ENCODE assay signal across 26 mouse cellular contexts in genomic region chr3:37669100-37669499, GRCm38 (mm10). TPM values are rescaled to one million over a fixed set of nuclear protein-coding genes. Genes with fewer than 3 reads are reported as not detected.
A peak's percentile ranks its signal among the peaks of the same experiment; 100 is the strongest.
DNase-seq lines count a peak whose midpoint lies in the region; TF ChIP-seq lines count a peak whose summit lies in the region.
"Had no signal": no experiment of that assay in that cellular context is flagged by ENCODE, and none has a peak within 500 bp of the region (broad histone marks: within the 10 kb centered on the region; RNA-seq: fewer than 3 reads in every experiment).

No protein-coding gene starts in this region.

- peaks cover 6% of the 10 kb centered on the region for H3K4me1 ChIP-seq in testis, adult 2 months (ENCODE audit: control insufficient read depth, insufficient read depth, low read length)
- H3K4me1 ChIP-seq in ES-E14 (ENCODE audit: control insufficient read depth in 2 of 2, insufficient read depth in 2 of 2, low read length in 2 of 2, poor library complexity in 1 of 2), result peaks cover 9 to 19% of the 10 kb centered on the region in 2 experiments

- H3K27ac ChIP-seq in testis, adult 2 months (ENCODE audit: control insufficient read depth, insufficient read depth, low read depth, low read length), result no peak overlapping the region
- H3K27ac ChIP-seq in ES-E14 (ENCODE audit: insufficient read depth, low read depth, low read length, poor library complexity, severe bottlenecking), result peak overlapping the region; percentile 28; the same call in 1 of the 2 replicates
- H3K27ac ChIP-seq: embryonic facial prominence, embryonic 13.5 days; forebrain, embryonic 12.5 days; forebrain, embryonic 15.5 days; heart, embryonic 15.5 days; hindbrain, embryonic 12.5 days; intestine, embryonic 15.5 days had no signal

- H3K4me3 ChIP-seq in testis, adult 2 months (ENCODE audit: control insufficient read depth, low read depth, low read length), result peak overlapping the region; percentile 62
- H3K4me3 ChIP-seq in ES-E14 (ENCODE audit: insufficient read depth in 1 of 2, low read depth in 1 of 2, low read length in 2 of 2, poor library complexity in 1 of 2, severe bottlenecking in 1 of 2), result peak overlapping the region; percentile 69 to 74
- H3K4me3 ChIP-seq: embryonic facial prominence, embryonic 10.5 days; embryonic facial prominence, embryonic 13.5 days; erythroblast, embryonic 14.5 days; forebrain, embryonic 12.5 days; forebrain, embryonic 15.5 days; heart, embryonic 12.5 days; heart, embryonic 15.5 days; hindbrain, embryonic 12.5 days; intestine, embryonic 15.5 days had no signal

- H3K27me3 ChIP-seq in testis, adult 2 months (ENCODE audit: control insufficient read depth, insufficient read depth, low read length), result no peaks in the 10 kb centered on the region
- H3K27me3 ChIP-seq: forebrain, embryonic 15.5 days; heart, embryonic 15.5 days; intestine, embryonic 15.5 days had no signal

- DNase-seq in testis, postnatal 10 days (ENCODE audit: low spot score), result no peak
- DNase-seq in ES-E14 (ENCODE audit: low read depth, low spot score), result no peak
- DNase-seq in ZHBTc4 (ENCODE audit: low read depth, low spot score), result peak; percentile 64
- DNase-seq in adrenal gland, postnatal 10 days, result no peak
- no peak for DNase-seq in cerebellum, adult 18-20 months
- DNase-seq: adrenal gland, adult 8-10 months; adrenal gland, postnatal 36 days; cerebellum, adult 2 months; cerebellum, postnatal 10 days; cerebellum, postnatal 36 days; embryo, embryonic 11 days; gastrocnemius, postnatal 25 days; heart, adult 18-20 months; heart, postnatal 10 days; heart, postnatal 4 days; kidney, adult 11 months had no signal

- in situ Hi-C loops in ES-E14 (cut with MboI; ENCODE audit: low sequenced_read_pairs in 2 of 2, unreplicated experiment in 2 of 2), result no loop called here

- no peak for TF ChIP-seq CTCF in testis, adult 2 months (IDR thresholded peaks at IDR 0.05; ENCODE audit: control insufficient read depth, insufficient read depth, insufficient replicate concordance, low read depth, low read length)

- TF ChIP-seq POLR2A in testis, adult 2 months (IDR thresholded peaks at IDR 0.05; ENCODE audit: control insufficient read depth, low read depth, low read length), result no peak

- H3K36me3 ChIP-seq in testis, adult 2 months (ENCODE audit: control insufficient read depth, insufficient read depth, low read length), result no peaks in the 10 kb centered on the region
- H3K36me3 ChIP-seq in ES-E14 (ENCODE audit: control insufficient read depth, insufficient read depth, low read length, poor library complexity, severe bottlenecking), result peaks cover 6% of the 10 kb centered on the region; the same call in 1 of the 2 replicates
- H3K36me3 ChIP-seq: embryonic facial prominence, embryonic 13.5 days; forebrain, embryonic 12.5 days; forebrain, embryonic 15.5 days; heart, embryonic 12.5 days; heart, embryonic 15.5 days; hindbrain, embryonic 12.5 days had no signal

- H3K9ac ChIP-seq in ES-E14 (ENCODE audit: insufficient read depth, low read depth, low read length, poor library complexity, severe bottlenecking), result peak overlapping the region; percentile 78
- H3K9ac ChIP-seq: embryonic facial prominence, embryonic 13.5 days; forebrain, embryonic 12.5 days; forebrain, embryonic 15.5 days; heart, embryonic 12.5 days; heart, embryonic 15.5 days; hindbrain, embryonic 12.5 days; intestine, embryonic 15.5 days had no signal

- H3K9me3 ChIP-seq in ES-E14 (ENCODE audit: control insufficient read depth, insufficient read depth, low read depth, low read length), result no peaks in the 10 kb centered on the region
- H3K9me3 ChIP-seq: heart, embryonic 15.5 days; intestine, embryonic 15.5 days had no signal

TF ChIP-seq in ES-E14, 5 proteins besides CTCF, POLR2A, EP300 and RAD21:
- no peak for TF ChIP-seq MAFK (IDR thresholded peaks at IDR 0.05; ENCODE audit: insufficient read depth, low read depth, low read length)
- no peak for TF ChIP-seq ZC3H11A (IDR thresholded peaks at IDR 0.05; ENCODE audit: borderline replicate concordance, low read depth, low read length)
- no peak for TF ChIP-seq ZNF384 (IDR thresholded peaks at IDR 0.05; ENCODE audit: low read depth, low read length)
- no peak for TF ChIP-seq HCFC1 (IDR thresholded peaks at IDR 0.05; ENCODE audit: borderline replicate concordance, insufficient read depth, low read length)
- no peak for TF ChIP-seq CHD2 (IDR thresholded peaks at IDR 0.05; ENCODE audit: low read depth, low read length)

RNA-seq across cellular contexts. Expression of gene Spry1, which starts 29.4 kb away (rescaled TPM):
- polyA plus RNA-seq in testis, adult 2 months (2012; rRNA removed), result 4.3 and 4.6 TPM in 2 replicates
- 7.1 and 9.8 TPM in 2 replicates for total RNA-seq in ES-E14 (2012; rRNA removed)
- total RNA-seq in adrenal gland, postnatal 10 days (2021), result 10 to 100 TPM; 25.1 to 30.2 TPM

RNA-seq across cellular contexts. Expression of gene Gm5148, which starts 55.2 kb away (rescaled TPM):
- 0.93 and 1.8 TPM in 2 replicates for polyA plus RNA-seq in testis, adult 2 months (2012; rRNA removed)
- total RNA-seq in ES-E14 (2012; rRNA removed), result 68.4 and 69.6 TPM in 2 replicates
- 1 to 10 TPM in 1 of 2 experiments, under 1 TPM in 1; 0.39 to 1.1 TPM for total RNA-seq in adrenal gland, postnatal 10 days (2021)
- total RNA-seq: heart, adult 18-20 months had no signal

Comparison
In these comparisons a context has a peak if more than half of its experiments do, and no peak if none do; other contexts are left out.
1. RNA of gene Gm5148, which starts 55.2 kb away (total RNA-seq): 68.4 to 69.6 TPM in ES-E14; 0.39 to 1.1 TPM in adrenal gland, postnatal 10 days; every median in the first group is over 10 times any median in the second.